Mouse (Mus musculus) midbrain, embryonic 15.5 days (tissue): ENCODE results near the gene Knl1. TPM values are rescaled to one million over a fixed set of nuclear protein-coding genes. Genes with fewer than 3 reads are reported as not detected.

ENCODE experiments used
- ATAC-seq: fragments of 200-750 bp; cut with Nextera tagmentation; replicated peaks from 2 replicates; pipeline ENCODE4 v1.8.0; 2017; ENCODE audit warnings: moderate TSS enrichment
- H3K27ac ChIP-seq: fragments of 300-500 bp; sonication (generic); 2 replicates; pipeline ENCODE4 v1.5.1; 2015; ENCODE audit warnings: mild to moderate bottlenecking, inconsistent platforms
- H3K27me3 ChIP-seq: fragments of 300-500 bp; sonication (generic); replicated peaks from 2 replicates; pipeline ENCODE4 v1.6.1; 2015; ENCODE audit warnings: inconsistent platforms
- H3K36me3 ChIP-seq: fragments of 300-500 bp; sonication (generic); replicated peaks from 2 replicates; pipeline ENCODE4 v1.6.1; 2015; ENCODE audit warnings: inconsistent platforms
- H3K4me1 ChIP-seq: fragments of 300-500 bp; sonication (generic); 2 replicates; pipeline ENCODE4 v1.6.1; 2015; ENCODE audit warnings: inconsistent platforms
- H3K4me2 ChIP-seq: fragments of 300-500 bp; sonication (generic); 2 replicates; pipeline ENCODE4 v1.6.1; 2015; ENCODE audit warnings: inconsistent platforms, mild to moderate bottlenecking, moderate library complexity
- H3K4me3 ChIP-seq: fragments of 300-500 bp; sonication (generic); 2 replicates; pipeline ENCODE4 v1.5.1; 2015; ENCODE audit warnings: mild to moderate bottlenecking, inconsistent platforms
- H3K9ac ChIP-seq: fragments of 300-500 bp; sonication (generic); 2 replicates; pipeline ENCODE4 v1.6.1; 2015; ENCODE audit warnings: mild to moderate bottlenecking, inconsistent platforms
- H3K9me3 ChIP-seq: fragments of 300-500 bp; sonication (generic); 2 replicates; pipeline ENCODE4 v1.6.1; 2016; ENCODE audit warnings: inconsistent platforms
- WGBS: fragments of 180-500 bp; shearing (Covaris S2); methylation state at CpG from one replicate; pipeline ENCODE4 v1.1.7; 2015; ENCODE audit warnings: mixed read lengths; 5-methylcytosine and 5-hydroxymethylcytosine counted together
- polyA plus RNA-seq: library from polyadenylated mRNA; unstranded; fragments of >200 nt; fragmentation: Nextera tagmentation; extraction: Ambion mirVana; gene quantifications from 2 replicates; pipeline ENCODE4 v1.2.1, GENCODE M21; 2015

Gene Knl1
- polyA plus RNA-seq, 1 experiment from 2014 or later = 5.9 TPM

- H3K4me3 ChIP-seq = no peak overlapping the region
- no peaks in the 10 kb centered on the region for H3K9me3 ChIP-seq
- no peaks in the 10 kb centered on the region for H3K27me3 ChIP-seq
- WGBS = 90% methylated on average over 4 of the region's 4 CpGs
- no peak for ATAC-seq
- H3K4me2 ChIP-seq = no peak overlapping the region
- no peak overlapping the region for H3K27ac ChIP-seq
- H3K9ac ChIP-seq = no peak overlapping the region
- no peaks in the 10 kb centered on the region for H3K36me3 ChIP-seq
- H3K4me1 ChIP-seq = peaks cover 6% of the 10 kb centered on the region; the same call in 1 of the 2 replicates
Measured at GRCm38 (mm10) chr2:119050132-119050650, 3.3 kb downstream of the Knl1 start.

GRCm38 (mm10) chr2:119060139-119060538 is 13.2 kb downstream of the Knl1 start:
- no peaks in the 10 kb centered on the region for H3K4me1 ChIP-seq
- H3K9me3 ChIP-seq = no peaks in the 10 kb centered on the region
- 97% methylated on average over 2 of the region's 2 CpGs for WGBS

DNA sequence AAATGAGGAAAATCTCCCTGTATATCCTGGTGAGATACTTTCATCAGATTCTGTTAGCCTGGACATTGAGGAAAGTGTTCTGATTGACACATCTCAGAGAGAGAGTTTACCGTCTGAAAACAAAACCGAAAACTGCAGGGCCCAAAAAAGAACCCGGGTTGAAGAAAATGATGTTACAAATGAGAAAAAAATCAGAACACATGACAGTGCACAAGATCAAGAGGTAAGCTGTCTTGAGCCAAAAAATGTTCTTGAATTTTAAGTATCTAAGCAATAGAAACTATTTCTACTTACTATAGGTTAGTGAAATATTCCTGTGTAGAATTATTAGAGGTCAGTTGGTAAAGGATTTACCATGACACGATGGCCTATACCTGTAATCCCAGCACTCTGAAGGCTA is 25.5 kb downstream of the Knl1 start:
- no peaks in the 10 kb centered on the region for H3K27me3 ChIP-seq
- H3K9ac ChIP-seq = no peak overlapping the region
- no peak for ATAC-seq
- no peak overlapping the region for H3K4me3 ChIP-seq
- WGBS = 95% methylated on average over 4 of the region's 4 CpGs
- no peak overlapping the region for H3K27ac ChIP-seq
- no peaks in the 10 kb centered on the region for H3K4me1 ChIP-seq
- no peak overlapping the region for H3K4me2 ChIP-seq
- H3K9me3 ChIP-seq = no peaks in the 10 kb centered on the region
- H3K36me3 ChIP-seq = no peaks in the 10 kb centered on the region

More at GRCm38 (mm10) chr2:119060139-119060538, 13.2 kb downstream of the Knl1 start:
- Histone ChIP-seq H3K27me3 (no peaks in the 10 kb centered on the region), H3K36me3 (no peaks in the 10 kb centered on the region), H3K27ac (no peak overlapping the region), H3K9ac (no peak overlapping the region), H3K4me3 (no peak overlapping the region), H3K4me2 (no peak overlapping the region)
- ATAC-seq = no peak

- 88% methylated on average over 2 of the region's 2 CpGs for WGBS
- no peak overlapping the region for H3K27ac ChIP-seq
- no peaks in the 10 kb centered on the region; the same call in 1 of the 2 replicates for H3K36me3 ChIP-seq
- H3K27me3 ChIP-seq = no peaks in the 10 kb centered on the region
- H3K4me2 ChIP-seq = no peak overlapping the region
- no peak for ATAC-seq
- H3K9ac ChIP-seq = no peak overlapping the region
- H3K9me3 ChIP-seq = no peaks in the 10 kb centered on the region
- no peaks in the 10 kb centered on the region for H3K4me1 ChIP-seq
- H3K4me3 ChIP-seq = no peak overlapping the region
Measured at GRCm38 (mm10) chr2:119086156-119086555, 39.2 kb downstream of the Knl1 start.

GRCm38 (mm10) chr2:119101552-119101951 is 54.6 kb downstream of the Knl1 start:
- no peak for ATAC-seq
- H3K36me3 ChIP-seq = no peaks in the 10 kb centered on the region
- no peaks in the 10 kb centered on the region for H3K4me1 ChIP-seq

GRCm38 (mm10) chr2:119106583-119106982 is 59.7 kb downstream of the Knl1 start:
- no peak overlapping the region for H3K27ac ChIP-seq
- H3K4me3 ChIP-seq = no peak overlapping the region
- ATAC-seq = no peak
- H3K4me2 ChIP-seq = no peak overlapping the region
- 90% methylated on average over 5 of the region's 5 CpGs for WGBS
- H3K4me1 ChIP-seq = peaks cover 1% of the 10 kb centered on the region
- H3K27me3 ChIP-seq = no peaks in the 10 kb centered on the region
- H3K36me3 ChIP-seq = no peaks in the 10 kb centered on the region
- no peaks in the 10 kb centered on the region for H3K9me3 ChIP-seq
- no peak overlapping the region for H3K9ac ChIP-seq

More at GRCm38 (mm10) chr2:119101552-119101951, 54.6 kb downstream of the Knl1 start:
- H3K9ac ChIP-seq = no peak overlapping the region
- no peak overlapping the region for H3K4me3 ChIP-seq
- H3K27ac ChIP-seq = no peak overlapping the region
- no peaks in the 10 kb centered on the region for H3K9me3 ChIP-seq
- H3K27me3 ChIP-seq = no peaks in the 10 kb centered on the region
- no peak overlapping the region for H3K4me2 ChIP-seq

GRCm38 (mm10) chr2:119108554-119108953 is 61.6 kb downstream of the Knl1 start:
- H3K27ac ChIP-seq = no peak overlapping the region
- H3K9me3 ChIP-seq = no peaks in the 10 kb centered on the region
- no peak overlapping the region for H3K9ac ChIP-seq
- no peak overlapping the region for H3K4me3 ChIP-seq
- no peak for ATAC-seq
- H3K27me3 ChIP-seq = no peaks in the 10 kb centered on the region
- H3K4me2 ChIP-seq = no peak overlapping the region
- H3K4me1 ChIP-seq = peaks cover 12% of the 10 kb centered on the region
- no peaks in the 10 kb centered on the region for H3K36me3 ChIP-seq
- WGBS = 59% methylated on average over 4 of the region's 4 CpGs

DNA sequence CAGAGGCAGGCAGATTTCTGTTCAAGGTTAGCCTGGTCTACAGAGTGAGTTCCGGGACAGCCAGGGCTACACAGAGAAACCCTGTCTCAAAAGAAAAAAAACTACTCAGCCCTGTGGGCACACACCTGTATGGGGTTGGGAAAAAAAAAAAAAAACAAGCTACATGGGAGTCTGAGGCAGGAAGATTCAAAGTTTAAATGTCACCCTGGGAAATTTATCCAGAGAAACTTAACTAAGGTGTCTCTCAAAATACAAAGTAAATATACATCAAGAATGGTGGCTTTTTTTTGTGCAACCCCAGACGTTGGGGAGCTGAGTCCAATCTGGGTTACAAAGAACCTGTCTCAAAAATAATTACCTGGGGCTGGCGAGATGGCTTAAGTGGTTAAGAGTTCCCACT is 64.1 kb downstream of the Knl1 start:
- Histone ChIP-seq H3K27me3 (no peaks in the 10 kb centered on the region), H3K4me1 (peaks cover 13% of the 10 kb centered on the region), H3K4me3 (no peak overlapping the region), H3K9me3 (no peaks in the 10 kb centered on the region), H3K27ac (no peak overlapping the region), H3K9ac (no peak overlapping the region), H3K4me2 (no peak overlapping the region), H3K36me3 (no peaks in the 10 kb centered on the region)
- ATAC-seq = no peak
- 90% methylated on average over 3 of the region's 3 CpGs for WGBS

DNA sequence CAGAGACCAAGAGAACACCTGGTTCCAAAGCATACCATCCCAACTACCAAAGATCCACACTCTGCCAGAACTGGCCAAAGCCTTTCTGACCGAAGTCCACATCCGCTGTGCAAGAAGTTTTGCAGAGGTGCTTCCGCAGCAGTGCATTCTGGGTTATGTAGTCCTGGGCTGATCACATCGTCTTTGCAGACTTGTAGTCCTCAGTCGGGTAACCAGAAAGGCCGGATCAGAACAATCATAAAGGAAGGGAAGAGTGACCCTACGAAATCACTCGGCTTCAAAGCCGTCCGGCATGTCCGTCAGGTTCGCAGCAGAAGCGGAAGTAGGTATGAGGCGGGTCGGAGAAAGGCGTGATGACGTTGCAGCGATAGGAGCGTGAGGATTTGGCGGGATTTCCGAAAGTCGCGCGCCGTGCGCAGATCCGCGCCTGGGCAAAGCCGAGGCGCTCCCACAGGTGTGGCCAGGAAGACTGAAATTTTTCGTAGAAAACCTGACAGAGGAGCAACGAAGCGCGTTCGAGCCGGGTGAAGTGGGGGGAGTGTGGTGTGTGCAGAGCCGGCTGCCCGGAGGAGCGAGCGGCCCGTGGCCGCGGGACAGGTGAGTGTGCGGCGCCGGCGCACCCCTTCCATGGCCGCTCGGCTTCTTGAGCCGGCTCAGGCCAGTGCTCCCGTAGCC is 65.7 kb downstream of the Knl1 start, which contains the start of gene Rad51:
TSS of gene Rad51 (plus strand) at position 356 of the 675 bp plus-strand sequence.
- peaks cover 13% of the 10 kb centered on the region for H3K4me1 ChIP-seq
- under 1% methylated on average over 50 of the region's 51 CpGs for WGBS
- peak within 1 kb of the TSS; percentile 90 for H3K27ac ChIP-seq
- ATAC-seq = peak; percentile 96
- H3K27me3 ChIP-seq = no peaks in the 10 kb centered on the region
- H3K9me3 ChIP-seq = no peaks in the 10 kb centered on the region
- H3K9ac ChIP-seq = peak within 1 kb of the TSS; percentile 58
- no peaks in the 10 kb centered on the region for H3K36me3 ChIP-seq
- peak within 1 kb of the TSS; percentile 98 for H3K4me2 ChIP-seq
- peak within 1 kb of the TSS; percentile 81 for H3K4me3 ChIP-seq

DNA sequence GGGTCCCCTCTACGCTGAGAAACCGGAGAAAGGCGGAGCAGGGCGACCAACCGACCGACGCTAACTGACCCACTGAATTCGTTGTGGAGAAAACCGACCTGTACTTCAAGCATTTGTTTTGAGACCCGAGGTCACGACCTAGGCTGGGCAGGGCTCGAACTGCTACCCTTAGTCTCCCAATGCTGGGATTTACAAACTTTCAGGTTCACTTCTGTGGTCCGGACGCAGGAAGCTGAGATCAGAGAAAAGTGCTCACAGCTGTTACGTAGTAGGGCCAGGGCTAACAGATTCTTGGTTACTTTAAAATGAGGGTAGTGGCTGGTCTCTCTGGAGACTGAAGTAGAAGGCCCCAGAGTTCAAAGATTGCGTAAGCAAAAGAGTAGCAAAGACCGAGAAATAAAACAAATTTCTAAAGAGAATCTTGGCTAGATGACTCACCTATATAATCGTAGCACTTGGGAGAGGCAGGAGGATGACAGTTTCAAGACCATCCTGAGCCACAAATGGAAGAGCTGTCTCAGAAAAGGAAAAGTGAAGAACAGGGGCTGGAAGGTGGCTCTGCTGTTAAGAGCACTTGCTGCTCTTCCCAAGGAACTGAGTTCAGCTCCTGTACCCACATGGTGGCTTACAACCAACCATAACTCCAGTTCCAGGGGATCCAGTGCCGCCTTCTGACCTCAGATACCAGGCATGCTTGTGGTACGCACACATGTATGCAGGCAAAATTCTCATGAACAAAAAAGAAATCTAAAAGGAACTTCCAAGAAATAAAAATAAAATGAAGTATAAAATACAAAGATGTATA is 66.4 kb downstream of the Knl1 start:
- peak overlapping the region; percentile 58; the same call in 1 of the 2 replicates for H3K9ac ChIP-seq
- peak overlapping the region; percentile 81 for H3K4me3 ChIP-seq
- H3K9me3 ChIP-seq = no peaks in the 10 kb centered on the region
- peaks cover 13% of the 10 kb centered on the region for H3K4me1 ChIP-seq
- no peaks in the 10 kb centered on the region for H3K27me3 ChIP-seq
- 0 out of 2 replicates have a peak, but pooled peaks have one; percentile 12 for ATAC-seq
- H3K27ac ChIP-seq = no peak overlapping the region
- peak overlapping the region; percentile 98 for H3K4me2 ChIP-seq
- no peaks in the 10 kb centered on the region for H3K36me3 ChIP-seq
- WGBS = 17% methylated on average over 20 of the region's 20 CpGs

DNA sequence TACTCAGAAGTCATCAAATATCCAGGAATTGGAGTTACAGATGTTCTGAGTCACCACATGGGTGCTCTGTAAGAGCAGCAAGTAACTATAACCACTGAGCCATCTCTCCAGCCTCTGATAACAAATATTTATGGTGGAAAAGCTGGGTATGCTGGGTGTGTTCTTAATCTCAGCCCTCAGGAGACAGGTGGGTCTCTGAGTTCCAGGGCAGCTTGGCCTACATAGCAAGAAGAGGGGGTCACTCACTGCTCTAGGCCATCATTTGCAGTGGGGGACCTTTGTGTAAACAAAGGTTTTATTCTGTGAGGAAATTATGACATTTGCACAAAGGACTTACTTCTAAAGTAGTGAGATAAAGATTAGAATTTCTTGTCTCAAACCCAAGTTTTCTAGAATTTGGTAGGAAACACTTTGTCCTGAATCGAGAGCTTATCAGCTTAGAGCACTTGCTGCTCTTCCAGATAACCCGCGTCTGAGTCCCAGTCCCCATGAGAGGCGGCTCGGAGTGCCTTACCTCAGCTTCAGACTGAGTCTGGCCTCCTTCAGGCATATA is 89.5 kb downstream of the Knl1 start:
- no peak for ATAC-seq
- WGBS = 88% methylated on average over 5 of the region's 5 CpGs
- no peaks in the 10 kb centered on the region for H3K4me1 ChIP-seq
- no peak overlapping the region for H3K4me2 ChIP-seq
- no peak overlapping the region for H3K4me3 ChIP-seq
- no peak overlapping the region for H3K9ac ChIP-seq
- no peaks in the 10 kb centered on the region for H3K27me3 ChIP-seq
- peaks cover 48% of the 10 kb centered on the region for H3K36me3 ChIP-seq
- H3K27ac ChIP-seq = no peak overlapping the region
- no peaks in the 10 kb centered on the region for H3K9me3 ChIP-seq

- Histone ChIP-seq H3K27ac (no peak overlapping the region), H3K4me1 (no peaks in the 10 kb centered on the region), H3K4me3 (no peak overlapping the region), H3K27me3 (no peaks in the 10 kb centered on the region), H3K4me2 (no peak overlapping the region), H3K36me3 (peaks cover 64% of the 10 kb centered on the region), H3K9me3 (no peaks in the 10 kb centered on the region), H3K9ac (no peak overlapping the region)
- 93% methylated on average over 2 of the region's 2 CpGs for WGBS
- no peak for ATAC-seq
Measured at GRCm38 (mm10) chr2:119145199-119145598, 98.3 kb downstream of the Knl1 start.
